21 mouse cellular contexts compared by ENCODE assay signal in genomic region chr10:120957486-120957885, GRCm38 (mm10). TPM values are rescaled to one million over a fixed set of nuclear protein-coding genes. Genes with fewer than 3 reads are reported as not detected.
A peak's percentile ranks its signal among the peaks of the same experiment; 100 is the strongest.
DNase-seq lines count a peak whose midpoint lies in the region; ATAC-seq lines count a peak whose summit lies in the region.
"Had no signal": no experiment of that assay in that cellular context is flagged by ENCODE, and none has a peak within 500 bp of the region (broad histone marks: within the 10 kb centered on the region; RNA-seq: fewer than 3 reads in every experiment).

No protein-coding gene starts in this region.

- ATAC-seq in liver, embryonic 11.5 days (replicated peaks; ENCODE audit: low FRiP score), result no peak
- no peak for ATAC-seq in liver, embryonic 12.5 days
- no peak for ATAC-seq in liver, embryonic 15.5 days (ENCODE audit: insufficient read depth)
- ATAC-seq: activated CD4-positive, CD25-positive, alpha-beta regulatory T cell, adult 4 months; forebrain, embryonic 13.5 days; forebrain, postnatal 0 days; Patski had no signal

- H3K27me3 ChIP-seq in liver, embryonic 11.5 days (replicated peaks; ENCODE audit: control insufficient read depth, insufficient read depth, low read length), result no peaks in the 10 kb centered on the region
- no peaks in the 10 kb centered on the region for H3K27me3 ChIP-seq in liver, embryonic 12.5 days (replicated peaks)
- H3K27me3 ChIP-seq in liver, embryonic 15.5 days, result no peaks in the 10 kb centered on the region
- H3K27me3 ChIP-seq: embryonic facial prominence, embryonic 12.5 days; forebrain, embryonic 13.5 days; heart, embryonic 13.5 days; hindbrain, embryonic 15.5 days; Patski had no signal

- H3K36me3 ChIP-seq in liver, embryonic 11.5 days (ENCODE audit: control insufficient read depth, insufficient read depth, low read length), result peaks cover 3% of the 10 kb centered on the region; the same call in 1 of the 2 replicates
- H3K36me3 ChIP-seq in liver, embryonic 12.5 days, result peaks cover 19% of the 10 kb centered on the region
- H3K36me3 ChIP-seq in liver, embryonic 15.5 days (replicated peaks), result peaks cover 12% of the 10 kb centered on the region; the same call in 1 of the 2 replicates
- H3K36me3 ChIP-seq: heart, embryonic 13.5 days; hindbrain, embryonic 15.5 days had no signal

- no peak overlapping the region for H3K4me3 ChIP-seq in liver, embryonic 11.5 days (ENCODE audit: low read depth, low read length)
- H3K4me3 ChIP-seq in liver, embryonic 12.5 days, result no peak overlapping the region
- no peak overlapping the region for H3K4me3 ChIP-seq in liver, embryonic 15.5 days (replicated peaks)
- H3K4me3 ChIP-seq: embryonic facial prominence, embryonic 12.5 days; forebrain, embryonic 13.5 days; heart, adult 2 months; heart, embryonic 13.5 days; hindbrain, embryonic 15.5 days had no signal

- no peak overlapping the region for H3K9ac ChIP-seq in liver, embryonic 11.5 days (ENCODE audit: low read depth, low read length)
- H3K9ac ChIP-seq in liver, embryonic 12.5 days, result peak overlapping the region; percentile 49; the same call in 1 of the 2 replicates
- H3K9ac ChIP-seq in liver, embryonic 15.5 days, result no peak overlapping the region
- H3K9ac ChIP-seq: embryonic facial prominence, embryonic 12.5 days; forebrain, embryonic 13.5 days; forebrain, postnatal 0 days; hindbrain, embryonic 15.5 days had no signal

- no peak for DNase-seq in liver, embryonic 11.5 days (ENCODE audit: low spot score)
- DNase-seq in liver, result no peak
- no peak for DNase-seq in layer of hippocampus, adult 9-11 months
- DNase-seq in Muller cell, postnatal 12 days (ENCODE audit: inconsistent ontology term), result no peak
- DNase-seq in urinary bladder, adult 18-20 months (ENCODE audit: low spot score in 2 of 2), result no peak
- DNase-seq: adrenal gland, postnatal 14 days; cerebellum, adult 11-12 months; cerebellum, adult 9-10 months; cerebellum, postnatal 25 days; forebrain, postnatal 0 days; gastrocnemius, postnatal 14 days; heart, adult 2 months; heart, postnatal 36 days had no signal

- peak overlapping the region; percentile 81 for H3K27ac ChIP-seq in liver, embryonic 11.5 days (ENCODE audit: low read depth, low read length)
- H3K27ac ChIP-seq in liver, embryonic 12.5 days, result peak overlapping the region; percentile 85
- peak overlapping the region; percentile 81 for H3K27ac ChIP-seq in liver, embryonic 15.5 days (replicated peaks)
- H3K27ac ChIP-seq: embryonic facial prominence, embryonic 12.5 days; forebrain, embryonic 13.5 days; heart, adult 2 months; heart, embryonic 13.5 days; hindbrain, embryonic 15.5 days had no signal

- H3K4me2 ChIP-seq in liver, embryonic 11.5 days, result peak overlapping the region; percentile 61
- peak overlapping the region; percentile 60 for H3K4me2 ChIP-seq in liver, embryonic 12.5 days
- peak overlapping the region; percentile 59 for H3K4me2 ChIP-seq in liver, embryonic 15.5 days
- H3K4me2 ChIP-seq: embryonic facial prominence, embryonic 12.5 days; forebrain, embryonic 13.5 days; hindbrain, embryonic 15.5 days had no signal

- H3K9me3 ChIP-seq in liver, embryonic 11.5 days (ENCODE audit: control insufficient read depth, low read length), result no peaks in the 10 kb centered on the region
- no peaks in the 10 kb centered on the region for H3K9me3 ChIP-seq in liver, embryonic 12.5 days (replicated peaks)
- H3K9me3 ChIP-seq in liver, embryonic 15.5 days (replicated peaks), result no peaks in the 10 kb centered on the region
- H3K9me3 ChIP-seq: embryonic facial prominence, embryonic 12.5 days; forebrain, embryonic 13.5 days; heart, embryonic 13.5 days; hindbrain, embryonic 15.5 days had no signal

- WGBS in liver, embryonic 11.5 days, result 89% methylated on average over 2 of the region's 2 CpGs
- WGBS in liver, embryonic 12.5 days (ENCODE audit: insufficient replicate concordance), result 66% methylated on average over 2 of the region's 2 CpGs
- 61% methylated on average over 2 of the region's 2 CpGs for WGBS in liver, embryonic 15.5 days (ENCODE audit: insufficient replicate concordance)

- H3K4me1 ChIP-seq in liver, embryonic 11.5 days (replicated peaks; ENCODE audit: control insufficient read depth, insufficient read depth, low read length), result peaks cover 43% of the 10 kb centered on the region
- peaks cover 72% of the 10 kb centered on the region for H3K4me1 ChIP-seq in liver, embryonic 12.5 days
- peaks cover 60% of the 10 kb centered on the region for H3K4me1 ChIP-seq in liver, embryonic 15.5 days (replicated peaks)

RNA-seq across cellular contexts. Expression of gene Lemd3, which starts 21.6 kb away (rescaled TPM):
- polyA plus RNA-seq in liver, embryonic 11.5 days (2014; fragmentation: Nextera tagmentation; extraction: Ambion mirVana), result 3.2 TPM in 2 replicates
- polyA plus RNA-seq in liver, embryonic 12.5 days (2016; fragmentation: Nextera tagmentation; extraction: Ambion mirVana), result 1.9 and 2.2 TPM in 2 replicates
- 0.84 and 1.0 TPM in 2 replicates for polyA plus RNA-seq in liver, embryonic 15.5 days (2015; fragmentation: Nextera tagmentation; extraction: Ambion mirVana)

RNA-seq across cellular contexts. Expression of gene Msrb3, which starts 58.6 kb away (rescaled TPM):
- polyA plus RNA-seq in liver, embryonic 11.5 days (2014; fragmentation: Nextera tagmentation; extraction: Ambion mirVana), result 2.1 and 2.8 TPM in 2 replicates
- 1.7 and 1.8 TPM in 2 replicates for polyA plus RNA-seq in liver, embryonic 12.5 days (2016; fragmentation: Nextera tagmentation; extraction: Ambion mirVana)
- 1.2 and 1.3 TPM in 2 replicates for polyA plus RNA-seq in liver, embryonic 15.5 days (2015; fragmentation: Nextera tagmentation; extraction: Ambion mirVana)
